In the genomic region with DNA sequence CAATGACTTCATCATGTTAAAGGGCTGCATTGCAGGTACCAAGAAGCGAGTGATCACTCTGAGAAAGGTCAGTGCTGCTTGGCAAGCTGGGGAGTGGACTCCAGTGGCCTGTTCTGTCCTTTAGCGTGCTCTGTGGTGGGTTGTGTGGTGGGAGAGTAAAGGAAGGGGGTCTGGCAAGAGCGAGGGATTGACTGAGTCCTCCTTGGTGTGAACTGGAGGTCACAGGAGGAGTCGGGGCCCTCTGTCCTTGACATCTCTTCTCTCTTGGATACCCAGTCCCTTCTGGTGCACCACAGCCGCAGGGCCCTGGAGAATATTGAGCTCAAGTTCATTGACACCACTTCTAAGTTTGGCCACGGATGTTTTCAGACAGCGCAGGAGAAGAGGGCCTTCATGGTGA, we compare ENCODE assay signal across 9 mouse cellular contexts. TPM values are rescaled to one million over a fixed set of nuclear protein-coding genes. Genes with fewer than 3 reads are reported as not detected.
DNase-seq lines count a peak whose midpoint lies in the region; ATAC-seq lines count a peak whose summit lies in the region.
"Had no signal": no experiment of that assay in that cellular context is flagged by ENCODE, and none has a peak within 500 bp of the region (broad histone marks: within the 10 kb centered on the region; RNA-seq: fewer than 3 reads in every experiment).

No protein-coding gene starts in this region.

- ATAC-seq in kidney, embryonic 15.5 days (replicated peaks; ENCODE audit: low FRiP score): no peak
- no peak for ATAC-seq in embryonic facial prominence, embryonic 12.5 days (ENCODE audit: insufficient number of reproducible peaks, insufficient read depth, low FRiP score, low TSS enrichment)
- no peak for ATAC-seq in intestine, embryonic 16.5 days
- no peak for ATAC-seq in neural tube, embryonic 14.5 days (ENCODE audit: low read depth)

- DNase-seq in kidney, postnatal 36 days: no peak
- no peak for DNase-seq in right cerebral cortex, postnatal 36 days (ENCODE audit: low spot score in 2 of 2)
- DNase-seq in adrenal gland, postnatal 10 days: no peak
- DNase-seq: lung, postnatal 36 days had no signal

- WGBS in kidney, embryonic 15.5 days: 87% methylated on average over 7 of the region's 7 CpGs
- WGBS in embryonic facial prominence, embryonic 12.5 days: 85% methylated on average over 7 of the region's 7 CpGs
- WGBS in intestine, embryonic 16.5 days: 86% methylated on average over 7 of the region's 7 CpGs
- WGBS in neural tube, embryonic 14.5 days: 88% methylated on average over 7 of the region's 7 CpGs

- peak overlapping the region; percentile 87; the same call in 1 of the 2 replicates for H3K4me2 ChIP-seq in kidney, embryonic 15.5 days
- H3K4me2 ChIP-seq in embryonic facial prominence, embryonic 12.5 days (replicated peaks): no peak overlapping the region
- H3K4me2 ChIP-seq in intestine, embryonic 16.5 days (ENCODE audit: low read depth, low read length): no peak overlapping the region; the same call in 1 of the 2 replicates
- peak overlapping the region; percentile 47; the same call in 1 of the 2 replicates for H3K4me2 ChIP-seq in neural tube, embryonic 14.5 days (ENCODE audit: low read depth, low read length)

- no peak overlapping the region for H3K4me3 ChIP-seq in kidney, embryonic 15.5 days (replicated peaks)
- H3K4me3 ChIP-seq in embryonic facial prominence, embryonic 12.5 days: no peak overlapping the region
- H3K4me3 ChIP-seq in intestine, embryonic 16.5 days (ENCODE audit: low read length): no peak overlapping the region
- no peak overlapping the region for H3K4me3 ChIP-seq in neural tube, embryonic 14.5 days (ENCODE audit: low read depth, low read length)

- H3K4me1 ChIP-seq in kidney, embryonic 15.5 days: peaks cover 18% of the 10 kb centered on the region
- H3K4me1 ChIP-seq in embryonic facial prominence, embryonic 12.5 days: peaks cover 6% of the 10 kb centered on the region
- H3K4me1 ChIP-seq in intestine, embryonic 16.5 days (ENCODE audit: control insufficient read depth, insufficient read depth, low read length): peaks cover 18% of the 10 kb centered on the region
- peaks cover 5% of the 10 kb centered on the region; the same call in 1 of the 2 replicates for H3K4me1 ChIP-seq in neural tube, embryonic 14.5 days (ENCODE audit: control insufficient read depth, insufficient read depth, low read length)

- H3K9me3 ChIP-seq in kidney, embryonic 15.5 days (replicated peaks): no peaks in the 10 kb centered on the region
- H3K9me3 ChIP-seq in embryonic facial prominence, embryonic 12.5 days: no peaks in the 10 kb centered on the region
- H3K9me3 ChIP-seq in intestine, embryonic 16.5 days (ENCODE audit: control insufficient read depth, low read length): no peaks in the 10 kb centered on the region
- no peaks in the 10 kb centered on the region for H3K9me3 ChIP-seq in neural tube, embryonic 14.5 days (ENCODE audit: control insufficient read depth, low read length)

- H3K36me3 ChIP-seq in kidney, embryonic 15.5 days: peaks cover 10% of the 10 kb centered on the region
- 0 out of 2 replicates have a peak, but pooled peaks cover 4% of the 10 kb centered on the region for H3K36me3 ChIP-seq in embryonic facial prominence, embryonic 12.5 days
- H3K36me3 ChIP-seq in intestine, embryonic 16.5 days (ENCODE audit: control insufficient read depth, insufficient read depth, low read length): no peaks in the 10 kb centered on the region
- no peaks in the 10 kb centered on the region for H3K36me3 ChIP-seq in neural tube, embryonic 14.5 days (ENCODE audit: control insufficient read depth, insufficient read depth, low read length)

- H3K27ac ChIP-seq in kidney, embryonic 15.5 days: peak overlapping the region; percentile 71
- 0 out of 2 replicates have a peak overlapping the region, but pooled peaks have one; percentile 65 for H3K27ac ChIP-seq in embryonic facial prominence, embryonic 12.5 days
- H3K27ac ChIP-seq in intestine, embryonic 16.5 days (ENCODE audit: low read length): peak overlapping the region; percentile 83; the same call in 1 of the 2 replicates
- no peak overlapping the region for H3K27ac ChIP-seq in neural tube, embryonic 14.5 days (ENCODE audit: low read depth, low read length)

- H3K9ac ChIP-seq in kidney, embryonic 15.5 days: no peak overlapping the region
- no peak overlapping the region for H3K9ac ChIP-seq in embryonic facial prominence, embryonic 12.5 days
- no peak overlapping the region; the same call in 1 of the 2 replicates for H3K9ac ChIP-seq in intestine, embryonic 16.5 days (ENCODE audit: low read depth, low read length)
- no peak overlapping the region for H3K9ac ChIP-seq in neural tube, embryonic 14.5 days (replicated peaks; ENCODE audit: low read depth, low read length)

- no peaks in the 10 kb centered on the region for H3K27me3 ChIP-seq in kidney, embryonic 15.5 days
- no peaks in the 10 kb centered on the region for H3K27me3 ChIP-seq in embryonic facial prominence, embryonic 12.5 days
- no peaks in the 10 kb centered on the region for H3K27me3 ChIP-seq in intestine, embryonic 16.5 days (replicated peaks; ENCODE audit: control insufficient read depth, insufficient read depth, low read length)
- no peaks in the 10 kb centered on the region for H3K27me3 ChIP-seq in neural tube, embryonic 14.5 days (ENCODE audit: control insufficient read depth, insufficient read depth, low read length)

RNA-seq across cellular contexts. Expression of gene Msrb1, which starts 1.0 kb away (rescaled TPM):
- 29.9 and 31.8 TPM in 2 replicates for polyA plus RNA-seq in kidney, embryonic 15.5 days (2015; fragmentation: Nextera tagmentation; extraction: Ambion mirVana)
- 23.6 and 25.6 TPM in 2 replicates for polyA plus RNA-seq in embryonic facial prominence, embryonic 12.5 days (2016; fragmentation: Nextera tagmentation; extraction: Ambion mirVana)
- 28.8 and 32.8 TPM in 2 replicates for polyA plus RNA-seq in intestine, embryonic 16.5 days (2015; fragmentation: Nextera tagmentation; extraction: Ambion mirVana)
- polyA plus RNA-seq in neural tube, embryonic 14.5 days (2014; fragmentation: Nextera tagmentation; extraction: Ambion mirVana): 21.5 and 27.7 TPM in 2 replicates
- total RNA-seq in adrenal gland, postnatal 10 days (2021): 10 to 100 TPM; 75.1 to 93.3 TPM

RNA-seq across cellular contexts. Expression of gene Rpl3l, which starts 7.8 kb away (rescaled TPM):
- polyA plus RNA-seq in kidney, embryonic 15.5 days (2015; fragmentation: Nextera tagmentation; extraction: Ambion mirVana): not detected in 2 replicates
- polyA plus RNA-seq in embryonic facial prominence, embryonic 12.5 days (2016; fragmentation: Nextera tagmentation; extraction: Ambion mirVana): not detected in 2 replicates
- not detected in 2 replicates for polyA plus RNA-seq in intestine, embryonic 16.5 days (2015; fragmentation: Nextera tagmentation; extraction: Ambion mirVana)
- polyA plus RNA-seq in neural tube, embryonic 14.5 days (2014; fragmentation: Nextera tagmentation; extraction: Ambion mirVana): 0.20 TPM in 1 of 2 replicates, not detected in the other
- 10 to 100 TPM; 12.0 to 51.3 TPM for total RNA-seq in adrenal gland, postnatal 10 days (2021)

RNA-seq across cellular contexts. Expression of gene Ndufb10, which starts 11.2 kb away (rescaled TPM):
- polyA plus RNA-seq in kidney, embryonic 15.5 days (2015; fragmentation: Nextera tagmentation; extraction: Ambion mirVana): 237 and 238 TPM in 2 replicates
- 209 and 223 TPM in 2 replicates for polyA plus RNA-seq in embryonic facial prominence, embryonic 12.5 days (2016; fragmentation: Nextera tagmentation; extraction: Ambion mirVana)
- 376 and 382 TPM in 2 replicates for polyA plus RNA-seq in intestine, embryonic 16.5 days (2015; fragmentation: Nextera tagmentation; extraction: Ambion mirVana)
- 296 and 349 TPM in 2 replicates for polyA plus RNA-seq in neural tube, embryonic 14.5 days (2014; fragmentation: Nextera tagmentation; extraction: Ambion mirVana)
- total RNA-seq in adrenal gland, postnatal 10 days (2021): 100 to 1,000 TPM; 422 to 522 TPM

RNA-seq across cellular contexts. Expression of gene Hs3st6, which starts 17.3 kb away (rescaled TPM):
- polyA plus RNA-seq in kidney, embryonic 15.5 days (2015; fragmentation: Nextera tagmentation; extraction: Ambion mirVana): 26.0 and 28.4 TPM in 2 replicates
- polyA plus RNA-seq in embryonic facial prominence, embryonic 12.5 days (2016; fragmentation: Nextera tagmentation; extraction: Ambion mirVana): 9.2 and 10.7 TPM in 2 replicates
- polyA plus RNA-seq in intestine, embryonic 16.5 days (2015; fragmentation: Nextera tagmentation; extraction: Ambion mirVana): 0.28 and 0.39 TPM in 2 replicates
- polyA plus RNA-seq in neural tube, embryonic 14.5 days (2014; fragmentation: Nextera tagmentation; extraction: Ambion mirVana): 0.48 TPM in 1 of 2 replicates, not detected in the other
- total RNA-seq in adrenal gland, postnatal 10 days (2021): 1 to 10 TPM; 1.6 to 2.0 TPM
- total RNA-seq: heart, postnatal 10 days had no signal

RNA-seq across cellular contexts. Expression of gene Rps2, which starts 17.5 kb away (rescaled TPM):
- 1,520 and 1,607 TPM in 2 replicates for polyA plus RNA-seq in kidney, embryonic 15.5 days (2015; fragmentation: Nextera tagmentation; extraction: Ambion mirVana)
- polyA plus RNA-seq in embryonic facial prominence, embryonic 12.5 days (2016; fragmentation: Nextera tagmentation; extraction: Ambion mirVana): 1,116 and 1,117 TPM in 2 replicates
- 1,425 and 1,515 TPM in 2 replicates for polyA plus RNA-seq in intestine, embryonic 16.5 days (2015; fragmentation: Nextera tagmentation; extraction: Ambion mirVana)
- 742 and 744 TPM in 2 replicates for polyA plus RNA-seq in neural tube, embryonic 14.5 days (2014; fragmentation: Nextera tagmentation; extraction: Ambion mirVana)
- 100 to 1,000 TPM; 785 to 825 TPM for total RNA-seq in adrenal gland, postnatal 10 days (2021)

Comparison
In these comparisons a context has a peak if more than half of its experiments do, and no peak if none do; other contexts are left out.
1. H3K4me2 ChIP-seq: peak in kidney, embryonic 15.5 days (single experiment) and neural tube, embryonic 14.5 days (single experiment); none in embryonic facial prominence, embryonic 12.5 days (single experiment) and intestine, embryonic 16.5 days (single experiment).